Mouse (Mus musculus): ENCODE measurements around the gene Gm6020. TPM values are rescaled to one million over a fixed set of nuclear protein-coding genes. Genes with fewer than 3 reads are reported as not detected.
"Not testable (repeated sequence)": the region's sequence is repeated elsewhere in the genome, so short reads cannot be mapped to it uniquely, and the experiment has no call there.

Gm6020 gene
- not detected for total RNA-seq (2021)
- long read RNA-seq, experiment 1 = 0 reads
- long read RNA-seq, experiment 2 = 0 reads

- H3K4me3 ChIP-seq; intact Hi-C loops (cut with DNase I); H3K27ac ChIP-seq; DNase-seq (ENCODE audit: extremely low spot score in 1 of 2, low spot score in 2 of 2): not testable (repeated sequence)
Measured at GRCm38 (mm10) chr19:61183590-61183989, at the start of gene Gm6020. Gene Gm6020 (plus strand): TSS chr19:61183890.

- Histone ChIP-seq H3K27ac (no peak overlapping the region), H3K4me3 (no peak overlapping the region)
- DNase-seq (ENCODE audit: extremely low spot score in 1 of 2, low spot score in 2 of 2) = no peak
- intact Hi-C loops (cut with DNase I) = no loop called here
- no peak for TF ChIP-seq CTCF (IDR thresholded peaks at IDR 0.05)
Measured at GRCm38 (mm10) chr19:61138655-61139054, 45.0 kb upstream of the Gm6020 start.

GRCm38 (mm10) chr19:61140342-61141206 lies 43.1 kb upstream of the Gm6020 start, which contains the start of gene Zfp950:
Gene Zfp950 (minus strand): TSS chr19:61140840.
- DNase-seq (ENCODE audit: extremely low spot score in 1 of 2, low spot score in 2 of 2) = peak; percentile 70 to 83
- H3K4me3 ChIP-seq = peak within 1 kb of the TSS; percentile 67
- intact Hi-C loops (cut with DNase I) = loop anchor here (5.0 kb wide), 1 partner anchor 62 kb away; no protein-coding TSS in a partner anchor
- peak within 1 kb of the TSS; percentile 66 for H3K27ac ChIP-seq
- TF ChIP-seq CTCF (IDR thresholded peaks at IDR 0.05) = no peak

DNA sequence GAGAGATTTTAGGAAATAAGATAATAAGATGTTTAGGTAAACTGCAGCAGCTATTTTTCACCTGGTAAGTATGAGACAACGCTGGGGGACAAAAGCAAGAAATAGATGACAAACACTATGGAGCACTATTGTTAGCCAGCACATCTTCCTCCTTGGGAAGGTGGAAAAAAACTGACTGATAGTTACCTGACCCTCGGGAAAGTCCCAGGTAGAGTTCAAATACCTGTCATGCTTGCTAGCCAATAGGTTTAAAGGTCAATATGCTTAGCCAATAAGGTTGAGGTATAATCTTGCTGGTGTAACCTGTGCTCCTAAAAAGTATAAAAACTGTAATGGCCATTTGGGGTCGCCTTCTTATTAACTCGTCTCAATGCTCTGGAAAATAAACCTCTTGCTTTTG lies 42.4 kb upstream of the Gm6020 start:
- no peak for DNase-seq (ENCODE audit: extremely low spot score in 1 of 2, low spot score in 2 of 2)
- no peak overlapping the region; the same call in 1 of the 2 replicates for H3K27ac ChIP-seq
- no peak for TF ChIP-seq CTCF (IDR thresholded peaks at IDR 0.05)
- intact Hi-C loops (cut with DNase I) = loop anchor here (5.0 kb wide), 1 partner anchor 61 kb away; no protein-coding TSS in a partner anchor
- H3K4me3 ChIP-seq = peak overlapping the region; percentile 67

DNA sequence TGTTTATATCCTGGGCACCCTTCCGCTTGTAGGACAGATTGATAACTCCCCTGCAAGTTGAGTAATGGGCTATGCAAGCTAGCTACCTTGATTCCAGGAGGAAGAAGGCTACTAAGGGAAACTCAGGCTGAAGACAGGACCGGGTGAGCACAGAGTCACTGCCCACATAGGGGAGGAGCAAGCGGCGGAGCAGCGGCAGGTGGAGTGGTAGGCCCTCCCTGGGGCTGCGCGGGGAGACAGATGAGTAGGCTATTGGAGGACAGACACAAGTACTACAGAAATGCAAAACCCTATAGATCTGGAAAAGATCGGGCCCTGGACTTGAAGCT lies 32.4 kb upstream of the Gm6020 start:
- no peak for DNase-seq (ENCODE audit: extremely low spot score in 1 of 2, low spot score in 2 of 2)
- intact Hi-C loops (cut with DNase I) = no loop called here

DNA sequence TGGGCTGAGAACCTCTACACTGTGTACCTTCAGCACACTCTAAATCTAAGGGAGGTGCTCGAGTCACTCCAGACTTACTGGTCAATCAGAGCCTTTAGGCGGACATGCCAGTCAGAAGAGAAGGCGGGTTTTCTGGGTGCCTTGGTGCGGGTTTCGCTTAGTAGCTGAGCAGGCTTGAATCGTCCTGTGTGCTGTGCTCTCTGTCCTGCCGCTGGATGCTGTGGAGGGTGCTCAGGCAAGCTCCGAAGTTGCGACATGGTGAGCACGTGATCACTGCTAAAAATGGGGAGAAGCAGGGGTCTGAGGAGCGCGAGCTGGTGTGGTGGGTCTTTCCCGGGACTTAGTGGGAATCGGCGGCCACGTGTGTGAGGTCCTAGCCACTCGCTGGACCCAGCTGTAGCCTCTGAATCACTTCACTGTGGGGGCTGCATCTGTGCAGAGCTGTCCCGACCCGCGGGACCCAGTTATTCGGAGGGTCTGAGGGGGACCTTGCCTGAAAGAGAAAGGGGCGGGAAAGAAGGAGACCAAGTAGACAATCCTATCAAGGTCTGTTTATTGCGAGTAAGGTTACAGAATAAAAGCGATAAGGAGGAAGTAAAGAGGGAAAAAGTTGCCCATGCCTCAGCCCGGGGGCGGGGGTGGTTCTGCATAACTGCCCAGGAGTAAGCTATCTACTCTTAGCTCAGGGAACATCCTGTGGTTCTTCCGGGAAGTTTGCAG lies 31.8 kb upstream of the Gm6020 start:
- no peak for DNase-seq (ENCODE audit: extremely low spot score in 1 of 2, low spot score in 2 of 2)
- Histone ChIP-seq H3K27ac (no peak overlapping the region), H3K4me3 (peak overlapping the region; percentile 39)
- no peak for TF ChIP-seq CTCF (IDR thresholded peaks at IDR 0.05)
- intact Hi-C loops (cut with DNase I) = no loop called here

More for the DNA sequence above, 32.4 kb upstream of the Gm6020 start:
- peak overlapping the region; percentile 39 for H3K4me3 ChIP-seq
- no peak overlapping the region for H3K27ac ChIP-seq
- no peak for TF ChIP-seq CTCF (IDR thresholded peaks at IDR 0.05)

GRCm38 (mm10) chr19:61175756-61176324 lies 7.8 kb upstream of the Gm6020 start, which contains the start of gene Gm7102:
Gene Gm7102 (minus strand): TSS chr19:61176309.
- no peak for TF ChIP-seq CTCF (IDR thresholded peaks at IDR 0.05)
- H3K27ac ChIP-seq = no peak within 1 kb of the TSS
- intact Hi-C loops (cut with DNase I) = no loop called here
- H3K4me3 ChIP-seq = no peak within 1 kb of the TSS
- DNase-seq (ENCODE audit: extremely low spot score in 1 of 2, low spot score in 2 of 2) = no peak

- intact Hi-C loops (cut with DNase I) = loop anchor here (1.0 to 10.0 kb wide), 2 partner anchors 66 to 315 kb away; partner anchors contain the start of gene Grk5
- DNase-seq (ENCODE audit: extremely low spot score in 1 of 2, low spot score in 2 of 2) = peak; percentile 78 to 84
- no peak overlapping the region for H3K4me3 ChIP-seq
- no peak for TF ChIP-seq CTCF (IDR thresholded peaks at IDR 0.05)
- H3K27ac ChIP-seq = no peak overlapping the region
Measured at GRCm38 (mm10) chr19:61199316-61199715, 15.6 kb downstream of the Gm6020 start.

- intact Hi-C loops (cut with DNase I) = loop anchor here (1.0 to 10.0 kb wide), 3 partner anchors 58 to 315 kb away; partner anchors contain the start of genes Grk5 and Zfp950
- TF ChIP-seq CTCF (IDR thresholded peaks at IDR 0.05) = no peak
- peak in 1 of 2 experiments; percentile 13 for DNase-seq (ENCODE audit: extremely low spot score in 1 of 2, low spot score in 2 of 2)
- no peak overlapping the region for H3K4me3 ChIP-seq
- no peak overlapping the region for H3K27ac ChIP-seq
Measured at GRCm38 (mm10) chr19:61199836-61200235, 16.1 kb downstream of the Gm6020 start.

GRCm38 (mm10) chr19:61207506-61207905 lies 23.8 kb downstream of the Gm6020 start:
- DNase-seq (ENCODE audit: extremely low spot score in 1 of 2, low spot score in 2 of 2); H3K4me3 ChIP-seq; H3K27ac ChIP-seq; intact Hi-C loops (cut with DNase I): not testable (repeated sequence)

- DNase-seq (ENCODE audit: extremely low spot score in 1 of 2, low spot score in 2 of 2) = no peak
- TF ChIP-seq CTCF (IDR thresholded peaks at IDR 0.05) = no peak
- no peak overlapping the region for H3K27ac ChIP-seq
- intact Hi-C loops (cut with DNase I) = loop anchor here (10.0 kb wide), 1 partner anchor 339 kb away; the partner anchor contains the start of gene Grk5
- H3K4me3 ChIP-seq = no peak overlapping the region
Measured at GRCm38 (mm10) chr19:61223706-61224328, 40.1 kb downstream of the Gm6020 start.

Data from left cerebral cortex, adult 2 months (tissue).